Mouse (Mus musculus) yolk sac, embryonic 10.5 days (tissue): ENCODE data around the gene Rbm19.
"Not testable (repeated sequence)": the region's sequence is repeated elsewhere in the genome, so short reads cannot be mapped to it uniquely, and the experiment has no call there.

Experiments used
- DNase-seq: peaks from one replicate; pipeline ENCODE4 v3.0.0-alpha.2; 2017; ENCODE audit warnings: low spot score

The Rbm19 gene

GRCm38 (mm10) chr5:120116261-120117050 lies at the start of gene Rbm19:
Gene Rbm19, plus strand, starts transcription at chr5:120116465.
- DNase-seq, result peak; percentile 90

GRCm38 (mm10) chr5:120067266-120067665 lies 49.0 kb upstream of the Rbm19 start:
- no peak for DNase-seq

GRCm38 (mm10) chr5:120074101-120074500 lies 42.2 kb upstream of the Rbm19 start:
- DNase-seq, result no peak

GRCm38 (mm10) chr5:120080027-120080426 lies 36.2 kb upstream of the Rbm19 start:
- DNase-seq, result no peak

GRCm38 (mm10) chr5:120080468-120080867 lies 35.8 kb upstream of the Rbm19 start:
- no peak for DNase-seq

- peak; percentile 67 for DNase-seq
Measured at GRCm38 (mm10) chr5:120088561-120088960, 27.7 kb upstream of the Rbm19 start.

GRCm38 (mm10) chr5:120094602-120095001 lies 21.7 kb upstream of the Rbm19 start:
- no peak for DNase-seq

- no peak for DNase-seq
Measured at GRCm38 (mm10) chr5:120097042-120097441, 19.2 kb upstream of the Rbm19 start.

- no peak for DNase-seq
Measured at GRCm38 (mm10) chr5:120100814-120101213, 15.5 kb upstream of the Rbm19 start.

- no peak for DNase-seq
Measured at GRCm38 (mm10) chr5:120102097-120102496, 14.2 kb upstream of the Rbm19 start.

- DNase-seq, result peak; percentile 18
Measured at GRCm38 (mm10) chr5:120102732-120103131, 13.5 kb upstream of the Rbm19 start.

GRCm38 (mm10) chr5:120103458-120103857 lies 12.8 kb upstream of the Rbm19 start:
- DNase-seq, result no peak

GRCm38 (mm10) chr5:120106424-120107073 lies 9.7 kb upstream of the Rbm19 start:
- no peak for DNase-seq

GRCm38 (mm10) chr5:120114361-120114760 lies 1.9 kb upstream of the Rbm19 start:
- no peak for DNase-seq

- not testable (repeated sequence) for DNase-seq
Measured at GRCm38 (mm10) chr5:120117161-120117560, 896 bp downstream of the Rbm19 start.

GRCm38 (mm10) chr5:120124881-120125690 lies 8.8 kb downstream of the Rbm19 start:
- no peak for DNase-seq

- no peak for DNase-seq
Measured at GRCm38 (mm10) chr5:120127641-120128040, 11.4 kb downstream of the Rbm19 start.

- DNase-seq, result no peak
Measured at GRCm38 (mm10) chr5:120128511-120128910, 12.2 kb downstream of the Rbm19 start.

- no peak for DNase-seq
Measured at GRCm38 (mm10) chr5:120129070-120129469, 12.8 kb downstream of the Rbm19 start.

- no peak for DNase-seq
Measured at GRCm38 (mm10) chr5:120129761-120130160, 13.5 kb downstream of the Rbm19 start.

- peak; percentile 29 for DNase-seq
Measured at GRCm38 (mm10) chr5:120130163-120130562, 13.9 kb downstream of the Rbm19 start.

GRCm38 (mm10) chr5:120131600-120131999 lies 15.3 kb downstream of the Rbm19 start:
- no peak for DNase-seq

GRCm38 (mm10) chr5:120134000-120134399 lies 17.7 kb downstream of the Rbm19 start:
- peak; percentile 23 for DNase-seq
